Mouse (Mus musculus): ENCODE results near the gene Smtnl2. TPM values are rescaled to one million over a fixed set of nuclear protein-coding genes. Genes with fewer than 3 reads are reported as not detected.

Gene Smtnl2
- polyA plus RNA-seq, 1 experiment from 2014 or later = 148 TPM

DNA sequence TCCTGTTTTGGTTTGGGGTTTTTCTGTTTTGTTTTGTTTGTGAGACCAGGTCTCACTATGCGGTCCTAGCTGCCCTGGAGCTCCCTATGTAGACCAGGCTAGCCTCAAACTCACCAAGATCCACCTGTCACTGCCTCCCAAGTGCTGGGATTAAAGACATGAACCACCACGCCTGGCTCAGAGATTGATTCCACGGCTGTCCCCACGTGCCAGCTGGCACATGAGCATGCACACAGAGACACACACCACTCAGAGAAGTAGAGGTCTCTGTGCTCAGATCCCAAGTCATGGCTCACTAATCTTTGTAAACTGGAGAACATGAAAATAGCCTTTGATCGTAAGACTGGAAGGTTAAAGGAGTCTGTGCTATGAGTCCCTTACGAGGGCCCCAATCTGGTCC is 7.5 kb upstream of the Smtnl2 start:
- DNase-seq (ENCODE audit: low spot score) = no peak

DNA sequence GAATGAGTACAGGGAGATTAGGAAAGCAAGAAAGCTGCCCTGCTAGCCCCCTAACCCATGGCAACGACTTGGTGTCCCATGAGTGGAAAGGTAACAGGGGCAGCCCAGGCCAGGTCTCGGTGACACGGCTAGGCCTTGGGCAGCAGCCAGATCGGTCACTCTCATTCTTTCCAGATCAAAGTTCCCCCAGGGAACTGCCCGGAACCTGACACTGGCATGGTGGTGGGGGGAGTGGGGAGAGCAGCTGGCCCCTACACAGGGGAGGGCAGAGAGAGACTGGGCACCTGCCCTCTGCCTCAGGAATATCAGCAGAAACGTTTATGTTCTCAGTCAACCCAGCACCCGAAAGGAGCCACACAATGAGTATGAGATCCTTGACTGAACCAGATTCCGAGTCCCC is 6.7 kb upstream of the Smtnl2 start:
- H3K9me3 ChIP-seq = no peaks in the 10 kb centered on the region
- peak overlapping the region; percentile 93 for H3K27ac ChIP-seq
- no peak for DNase-seq (ENCODE audit: low spot score)
- 37% methylated on average over 8 of the region's 8 CpGs for WGBS
- H3K27me3 ChIP-seq (ENCODE audit: insufficient read depth, poor library complexity, severe bottlenecking) = no peaks in the 10 kb centered on the region
- H3K4me3 ChIP-seq = no peak overlapping the region
- H3K4me1 ChIP-seq = peaks cover 54% of the 10 kb centered on the region
- no peaks in the 10 kb centered on the region for H3K36me3 ChIP-seq

More for the DNA sequence above, 7.5 kb upstream of the Smtnl2 start:
- peak overlapping the region; percentile 93; the same call in 1 of the 2 replicates for H3K27ac ChIP-seq
- no peak overlapping the region for H3K4me3 ChIP-seq
- no peaks in the 10 kb centered on the region for H3K9me3 ChIP-seq
- H3K36me3 ChIP-seq = no peaks in the 10 kb centered on the region
- 88% methylated on average over 6 of the region's 6 CpGs for whole genome bisulfite sequencing
- peaks cover 46% of the 10 kb centered on the region for H3K4me1 ChIP-seq
- H3K27me3 ChIP-seq (ENCODE audit: insufficient read depth, poor library complexity, severe bottlenecking) = no peaks in the 10 kb centered on the region

DNA sequence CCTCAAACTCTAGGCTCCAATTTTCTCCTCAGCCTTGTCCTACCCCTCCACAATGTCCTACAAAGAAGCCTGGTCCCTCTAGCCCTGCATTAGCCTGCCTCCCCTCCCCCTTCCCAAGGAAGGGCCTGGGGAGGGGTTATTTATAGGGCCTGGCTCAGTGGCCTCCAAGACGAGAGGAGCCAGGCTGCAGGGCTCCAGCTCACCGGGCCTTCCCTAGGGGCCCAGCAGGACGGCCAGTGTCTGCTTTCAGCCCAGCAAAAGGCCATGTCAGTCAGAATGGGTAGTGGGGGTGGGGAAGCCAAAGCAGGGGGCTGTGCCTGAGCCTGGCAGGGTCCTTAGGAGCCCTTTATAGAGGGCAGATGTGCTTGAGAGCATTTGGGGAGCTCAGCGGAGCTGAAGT is 5.9 kb upstream of the Smtnl2 start:
- 8% methylated on average over 4 of the region's 4 CpGs for WGBS
- peak overlapping the region; percentile 93 for H3K27ac ChIP-seq
- H3K4me1 ChIP-seq = peaks cover 62% of the 10 kb centered on the region
- DNase-seq (ENCODE audit: low spot score) = no peak
- H3K9me3 ChIP-seq = no peaks in the 10 kb centered on the region
- H3K27me3 ChIP-seq (ENCODE audit: insufficient read depth, poor library complexity, severe bottlenecking) = no peaks in the 10 kb centered on the region
- peak overlapping the region; percentile 5; the same call in 1 of the 2 replicates for H3K4me3 ChIP-seq
- H3K36me3 ChIP-seq = no peaks in the 10 kb centered on the region

DNA sequence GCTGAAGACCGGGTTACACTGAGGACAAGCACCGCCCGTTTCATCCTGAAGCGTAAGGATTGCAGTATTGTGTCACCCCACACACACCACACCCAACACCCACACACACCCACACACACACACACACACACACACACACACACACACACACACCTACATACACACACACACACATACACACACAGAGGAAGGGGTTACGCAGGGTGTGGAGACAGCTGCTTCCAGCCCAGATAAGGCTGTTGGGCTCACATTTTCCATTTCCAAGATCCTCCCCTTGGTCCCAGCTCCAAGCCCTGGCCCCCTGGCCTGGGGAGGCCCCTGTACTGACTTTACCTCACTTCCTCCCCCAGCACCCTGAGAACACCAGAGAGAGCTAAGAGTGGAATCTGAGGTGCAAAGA is 5.2 kb upstream of the Smtnl2 start:
- Histone ChIP-seq H3K36me3 (no peaks in the 10 kb centered on the region), H3K9me3 (no peaks in the 10 kb centered on the region), H3K27ac (peak overlapping the region; percentile 93), H3K4me3 (no peak overlapping the region), H3K4me1 (peaks cover 69% of the 10 kb centered on the region), H3K27me3 (ENCODE audit: insufficient read depth, poor library complexity, severe bottlenecking) (no peaks in the 10 kb centered on the region)
- DNase-seq (ENCODE audit: low spot score) = no peak
- WGBS = 29% methylated on average over 5 of the region's 5 CpGs

DNA sequence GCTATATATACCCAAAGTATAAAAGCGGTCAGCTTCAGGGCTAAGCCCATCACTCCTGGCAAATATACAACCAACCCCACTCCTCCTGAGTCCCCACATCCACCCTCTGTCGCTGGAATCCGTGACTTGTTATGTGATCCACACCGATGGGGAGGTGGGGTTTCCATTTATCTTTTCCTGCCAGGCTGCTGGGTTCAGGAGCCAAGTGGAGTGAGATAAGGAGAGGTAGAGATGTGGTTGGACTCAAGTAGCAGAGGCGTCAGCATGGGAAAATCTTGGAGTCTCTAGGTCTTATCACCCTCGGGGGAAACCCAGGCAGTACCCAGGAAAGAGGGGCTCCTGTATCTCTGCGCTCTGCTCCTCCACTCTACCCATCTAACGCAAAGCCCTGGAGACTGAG is 3.6 kb upstream of the Smtnl2 start:
- H3K27ac ChIP-seq = peak overlapping the region; percentile 93
- H3K4me3 ChIP-seq = 0 out of 2 replicates have a peak overlapping the region, but pooled peaks have one; percentile 9
- DNase-seq (ENCODE audit: low spot score) = peak; percentile 88
- WGBS = 15% methylated on average over 8 of the region's 8 CpGs
- no peaks in the 10 kb centered on the region for H3K36me3 ChIP-seq
- no peaks in the 10 kb centered on the region for H3K27me3 ChIP-seq (ENCODE audit: insufficient read depth, poor library complexity, severe bottlenecking)
- no peaks in the 10 kb centered on the region for H3K9me3 ChIP-seq
- H3K4me1 ChIP-seq = peaks cover 82% of the 10 kb centered on the region

DNA sequence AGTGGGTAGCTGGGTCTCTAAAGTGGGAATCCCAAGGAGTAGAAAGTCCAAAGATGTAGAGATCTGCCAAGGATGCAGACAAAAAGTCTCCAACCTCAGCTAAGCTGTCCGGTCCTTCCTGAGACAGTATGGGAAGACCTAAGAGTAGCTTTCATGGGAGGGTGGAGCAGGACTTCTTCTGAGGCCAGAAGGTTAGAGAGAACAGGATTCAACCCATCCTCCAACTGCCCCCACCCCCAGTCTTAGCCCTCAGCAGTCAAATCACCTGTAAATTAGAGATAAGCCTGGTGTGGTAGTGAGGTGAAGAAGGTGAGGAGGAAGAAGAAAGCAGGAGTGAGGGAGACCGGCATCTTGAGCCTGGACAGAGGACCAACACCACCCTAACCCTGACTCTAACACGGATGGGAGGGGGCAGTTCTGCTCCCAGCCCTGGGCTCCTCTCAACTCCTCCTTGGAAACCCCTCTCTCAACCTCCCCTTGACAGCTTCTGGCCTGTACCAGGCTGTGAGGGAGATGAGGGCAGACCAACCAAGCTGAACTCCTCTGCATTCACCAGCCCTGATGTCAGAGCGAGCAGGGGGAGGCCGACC is 2.2 kb upstream of the Smtnl2 start:
- no peaks in the 10 kb centered on the region for H3K27me3 ChIP-seq (ENCODE audit: insufficient read depth, poor library complexity, severe bottlenecking)
- H3K4me1 ChIP-seq = peaks cover 97% of the 10 kb centered on the region
- no peak overlapping the region for H3K4me3 ChIP-seq
- H3K9me3 ChIP-seq = no peaks in the 10 kb centered on the region
- peak overlapping the region; percentile 93 for H3K27ac ChIP-seq
- no peaks in the 10 kb centered on the region for H3K36me3 ChIP-seq
- 59% methylated on average over 5 of the region's 5 CpGs for WGBS
- DNase-seq (ENCODE audit: low spot score) = no peak

DNA sequence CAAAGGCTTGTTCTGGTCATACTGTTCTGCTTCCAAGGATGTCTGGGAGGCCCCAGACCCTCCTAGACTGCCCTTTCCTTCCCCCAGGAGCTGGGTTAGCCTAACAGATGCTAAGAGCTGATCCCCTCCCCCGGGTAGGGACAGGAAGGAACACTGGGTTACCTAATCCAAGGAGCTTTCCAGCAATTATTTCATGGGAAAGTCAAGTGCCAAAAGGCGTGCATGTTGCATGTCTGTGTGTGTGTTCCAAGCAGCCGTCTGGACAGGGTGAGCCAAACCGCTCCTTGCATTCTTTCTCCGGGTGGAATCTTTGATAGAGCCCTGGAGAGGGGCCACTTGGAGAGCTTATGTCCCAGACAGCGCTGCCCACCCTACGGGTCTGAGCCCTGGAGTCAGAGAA is 1.5 kb upstream of the Smtnl2 start:
- H3K27ac ChIP-seq = peak overlapping the region; percentile 93
- no peaks in the 10 kb centered on the region for H3K36me3 ChIP-seq
- peaks cover 98% of the 10 kb centered on the region for H3K4me1 ChIP-seq
- H3K4me3 ChIP-seq = no peak overlapping the region
- no peaks in the 10 kb centered on the region for H3K27me3 ChIP-seq (ENCODE audit: insufficient read depth, poor library complexity, severe bottlenecking)
- WGBS = 45% methylated on average over 7 of the region's 7 CpGs
- no peak for DNase-seq (ENCODE audit: low spot score)
- no peaks in the 10 kb centered on the region for H3K9me3 ChIP-seq

DNA sequence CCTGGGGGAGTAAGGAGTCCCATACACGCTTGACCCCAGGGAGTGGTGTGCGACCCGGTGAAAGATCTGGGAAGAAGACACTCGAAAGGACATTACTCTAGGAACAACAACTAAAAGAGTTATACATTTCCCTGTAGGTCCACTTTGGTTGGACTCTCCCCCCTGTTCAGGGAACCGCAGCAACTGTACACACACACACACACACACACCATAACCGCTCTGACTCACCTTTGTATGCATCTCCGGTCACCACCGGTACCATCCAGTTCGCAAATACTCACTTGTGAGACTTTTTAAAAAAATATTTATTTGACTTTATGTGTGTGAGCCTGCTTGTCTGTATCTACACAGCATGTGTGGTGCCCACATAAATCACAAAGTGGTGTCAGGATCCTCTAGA is 432 bp upstream of the Smtnl2 start:
- Histone ChIP-seq H3K27ac (peak overlapping the region; percentile 93), H3K4me1 (peaks cover 95% of the 10 kb centered on the region)
- 30% methylated on average over 9 of the region's 9 CpGs for WGBS

DNA sequence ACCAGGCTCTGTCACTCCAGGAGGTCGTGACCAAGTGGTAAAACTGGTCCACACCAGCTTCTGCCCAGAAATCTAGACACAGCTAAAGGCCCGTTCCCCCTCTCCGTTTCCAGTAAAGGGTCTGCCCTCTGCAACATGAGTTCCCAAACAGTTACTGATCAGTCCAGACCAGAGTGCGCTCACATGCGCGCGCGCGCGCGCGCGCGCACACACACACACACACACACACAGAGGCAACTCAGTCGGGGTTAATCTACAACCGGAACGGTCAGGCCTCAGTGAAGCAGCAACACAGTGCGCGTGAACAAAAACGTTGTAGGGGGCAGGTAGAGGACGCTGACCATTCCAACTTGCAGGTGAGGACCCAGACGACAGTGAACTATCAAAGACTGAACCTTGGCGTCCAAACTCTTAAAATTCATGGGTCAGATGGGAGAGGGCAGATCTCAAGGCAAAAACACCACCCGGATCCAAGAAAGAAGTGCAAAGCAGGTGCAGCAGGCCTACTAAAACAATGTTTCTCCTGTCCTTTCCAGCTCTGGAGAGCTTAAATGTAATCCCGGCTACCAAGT is 906 bp downstream of the Smtnl2 start:
- 2% methylated on average over 25 of the region's 25 CpGs for WGBS
- H3K27ac ChIP-seq = peak overlapping the region; percentile 93
- H3K36me3 ChIP-seq = no peaks in the 10 kb centered on the region
- H3K9me3 ChIP-seq = no peaks in the 10 kb centered on the region
- H3K4me1 ChIP-seq = peaks cover 95% of the 10 kb centered on the region
- DNase-seq (ENCODE audit: low spot score) = no peak
- peak overlapping the region; percentile 96 for H3K4me3 ChIP-seq
- no peaks in the 10 kb centered on the region for H3K27me3 ChIP-seq (ENCODE audit: insufficient read depth, poor library complexity, severe bottlenecking)

More for the DNA sequence above, 432 bp upstream of the Smtnl2 start:
- H3K27me3 ChIP-seq (ENCODE audit: insufficient read depth, poor library complexity, severe bottlenecking) = no peaks in the 10 kb centered on the region
- H3K36me3 ChIP-seq = no peaks in the 10 kb centered on the region
- H3K4me3 ChIP-seq = peak overlapping the region; percentile 96
- no peak for DNase-seq (ENCODE audit: low spot score)
- H3K9me3 ChIP-seq = no peaks in the 10 kb centered on the region

DNA sequence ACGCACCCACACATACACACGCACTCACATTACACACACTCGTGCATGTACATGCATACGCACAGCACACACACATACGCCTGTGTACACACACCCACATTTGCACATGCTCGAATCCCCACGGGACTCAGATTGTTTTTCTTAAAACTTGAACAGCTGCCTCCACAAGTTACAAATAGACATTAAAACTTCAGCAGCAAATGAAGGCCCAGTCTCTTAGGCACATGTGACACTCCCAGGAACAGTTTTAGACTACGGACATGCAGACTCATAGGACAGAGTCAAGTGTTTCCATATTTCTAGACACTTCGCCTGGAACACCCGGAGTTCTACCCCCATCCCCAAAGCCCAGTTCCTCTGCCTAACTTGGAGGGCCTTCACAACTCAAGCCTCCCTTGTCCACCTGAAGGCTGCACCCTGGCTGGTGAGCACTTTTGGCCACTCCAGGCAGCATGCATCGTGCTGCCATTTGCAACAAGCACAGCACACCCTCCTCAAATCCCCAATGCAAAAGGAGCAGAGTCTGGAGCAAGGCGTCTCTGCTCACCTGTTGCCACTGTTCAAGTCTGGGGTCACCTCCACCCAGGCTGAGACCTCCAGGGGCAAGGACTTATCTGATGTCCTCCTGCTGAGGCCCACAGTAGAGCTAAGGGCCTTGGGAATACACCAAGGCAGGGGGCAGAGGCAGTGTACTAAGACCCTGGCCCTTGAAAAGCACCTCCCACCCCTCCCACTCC is 1.7 kb downstream of the Smtnl2 start:
- DNase-seq (ENCODE audit: low spot score) = no peak
- Histone ChIP-seq H3K27me3 (ENCODE audit: insufficient read depth, poor library complexity, severe bottlenecking) (no peaks in the 10 kb centered on the region), H3K36me3 (no peaks in the 10 kb centered on the region), H3K9me3 (no peaks in the 10 kb centered on the region), H3K27ac (peak overlapping the region; percentile 93), H3K4me1 (peaks cover 95% of the 10 kb centered on the region), H3K4me3 (peak overlapping the region; percentile 96)
- WGBS = 47% methylated on average over 12 of the region's 12 CpGs

DNA sequence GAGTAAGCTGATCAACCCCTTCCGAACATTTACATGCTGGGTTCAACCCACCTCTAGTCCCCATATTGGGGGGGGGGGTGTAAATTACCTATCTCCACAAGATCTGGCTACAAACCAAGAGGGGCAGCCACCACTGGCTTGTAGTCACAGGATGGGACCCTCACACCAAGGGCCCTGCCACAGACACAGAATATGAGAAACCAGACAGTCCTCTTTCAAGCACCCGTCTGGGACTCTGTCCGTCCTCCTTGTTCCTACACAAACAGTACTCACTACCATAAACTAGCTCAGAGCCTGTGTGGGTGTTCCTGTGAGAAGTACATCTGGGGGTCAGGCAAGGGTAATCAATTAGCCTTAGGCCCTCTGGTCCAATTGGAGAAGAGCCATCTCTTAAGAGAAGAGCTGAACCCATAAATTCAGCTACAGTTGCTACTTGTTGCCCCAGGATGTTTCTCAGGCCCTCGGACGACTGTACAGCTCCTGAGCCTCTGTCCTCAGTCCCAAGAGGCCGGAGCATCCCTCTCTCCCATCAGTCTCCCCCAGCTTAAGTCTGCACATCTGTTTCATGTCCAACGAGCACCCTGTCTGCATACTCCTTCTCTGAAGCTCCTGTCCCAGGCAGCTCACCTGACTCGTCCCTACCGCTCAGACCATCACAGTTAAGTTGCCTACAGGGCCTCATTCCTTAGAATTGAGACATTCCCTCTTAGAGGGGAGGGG is 2.9 kb downstream of the Smtnl2 start:
- no peak for DNase-seq (ENCODE audit: low spot score)
- peaks cover 9% of the 10 kb centered on the region for H3K36me3 ChIP-seq
- peak overlapping the region; percentile 96 for H3K4me3 ChIP-seq

DNA sequence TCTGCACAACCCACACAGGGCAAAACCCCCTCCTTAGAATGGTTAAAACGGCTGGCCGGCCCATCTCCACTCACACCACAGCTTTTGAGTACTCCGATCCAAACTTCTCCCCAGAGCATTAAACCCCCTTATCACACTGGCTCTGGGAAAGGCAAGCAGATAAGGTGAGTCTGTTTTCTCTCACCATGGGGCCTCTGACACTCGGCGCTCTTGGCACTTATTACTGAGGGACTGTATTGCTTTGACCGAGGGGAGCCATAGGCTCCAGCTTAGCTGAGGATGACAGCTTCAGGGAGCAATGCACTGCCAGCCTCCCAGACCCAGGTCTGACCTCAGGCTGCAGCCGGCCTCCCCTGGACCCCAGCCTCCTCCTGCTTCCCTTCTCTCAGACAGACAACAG is 3.9 kb downstream of the Smtnl2 start:
- peak; percentile 94 for DNase-seq (ENCODE audit: low spot score)
- Histone ChIP-seq H3K4me1 (peaks cover 88% of the 10 kb centered on the region), H3K4me3 (peak overlapping the region; percentile 96), H3K27ac (peak overlapping the region; percentile 93), H3K9me3 (no peaks in the 10 kb centered on the region), H3K36me3 (peaks cover 19% of the 10 kb centered on the region), H3K27me3 (ENCODE audit: insufficient read depth, poor library complexity, severe bottlenecking) (no peaks in the 10 kb centered on the region)
- under 1% methylated on average over 7 of the region's 7 CpGs for WGBS

More for the DNA sequence above, 2.9 kb downstream of the Smtnl2 start:
- no peaks in the 10 kb centered on the region for H3K9me3 ChIP-seq
- H3K27me3 ChIP-seq (ENCODE audit: insufficient read depth, poor library complexity, severe bottlenecking) = no peaks in the 10 kb centered on the region
- peak overlapping the region; percentile 93 for H3K27ac ChIP-seq
- peaks cover 90% of the 10 kb centered on the region for H3K4me1 ChIP-seq
- 27% methylated on average over 9 of the region's 9 CpGs for WGBS

DNA sequence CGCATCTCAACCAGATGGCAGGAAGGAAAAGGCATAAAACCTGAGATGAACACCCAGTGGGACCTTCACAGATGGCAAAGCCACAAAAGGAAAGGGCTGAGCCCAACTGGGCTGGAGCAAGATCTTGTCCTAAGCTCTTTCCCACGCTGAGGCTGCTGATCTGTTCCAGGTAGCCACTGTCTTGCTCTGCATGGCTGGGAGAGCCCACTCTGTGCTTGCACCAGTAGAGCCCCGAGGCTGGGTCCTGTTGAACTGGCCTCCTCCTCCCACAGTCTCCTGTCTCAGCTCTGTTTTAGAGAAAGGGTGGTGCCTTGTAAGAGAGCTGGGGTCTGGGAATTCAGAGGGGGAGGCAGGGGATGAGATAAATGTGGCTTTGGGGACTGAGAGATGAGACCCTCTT is 4.4 kb downstream of the Smtnl2 start:
- H3K27ac ChIP-seq = peak overlapping the region; percentile 93
- DNase-seq (ENCODE audit: low spot score) = peak; percentile 78
- H3K27me3 ChIP-seq (ENCODE audit: insufficient read depth, poor library complexity, severe bottlenecking) = no peaks in the 10 kb centered on the region
- H3K36me3 ChIP-seq = peaks cover 23% of the 10 kb centered on the region
- H3K9me3 ChIP-seq = no peaks in the 10 kb centered on the region
- WGBS = 5% methylated on average over 3 of the region's 3 CpGs
- peaks cover 88% of the 10 kb centered on the region for H3K4me1 ChIP-seq
- peak overlapping the region; percentile 96 for H3K4me3 ChIP-seq

Data from heart, embryonic 10.5 days (tissue).